Mouse (Mus musculus): Measurements from ENCODE around the gene Hemk1. TPM values are rescaled to one million over a fixed set of nuclear protein-coding genes. Genes with fewer than 3 reads are reported as not detected.

Hemk1 gene
- polyA plus RNA-seq, 1 experiment from 2014 or later: 10.9 TPM

- H3K27me3 ChIP-seq: peaks cover 17% of the 10 kb centered on the region
- ATAC-seq (replicated peaks; ENCODE audit: low FRiP score): no peak
- peak overlapping the region; percentile 91 for H3K4me2 ChIP-seq
- H3K36me3 ChIP-seq: no peaks in the 10 kb centered on the region
- H3K4me3 ChIP-seq (replicated peaks): peak overlapping the region; percentile 64
- H3K27ac ChIP-seq: no peak overlapping the region
- peaks cover 26% of the 10 kb centered on the region for H3K4me1 ChIP-seq
- H3K9me3 ChIP-seq (replicated peaks): no peaks in the 10 kb centered on the region
- 48% methylated on average over 12 of the region's 12 CpGs for WGBS
- H3K9ac ChIP-seq: peak overlapping the region; percentile 65
Observed at GRCm38 (mm10) chr9:107340911-107341645, 2.9 kb upstream of the Hemk1 start.

- Histone ChIP-seq H3K9ac (peak within 1 kb of the TSS; percentile 65), H3K4me2 (peak within 1 kb of the TSS; percentile 91), H3K4me3 (replicated peaks) (peak within 1 kb of the TSS; percentile 64), H3K36me3 (no peaks in the 10 kb centered on the region), H3K4me1 (peaks cover 26% of the 10 kb centered on the region), H3K9me3 (replicated peaks) (no peaks in the 10 kb centered on the region), H3K27ac (no peak within 1 kb of the TSS), H3K27me3 (peaks cover 17% of the 10 kb centered on the region)
- peak; percentile 94 for ATAC-seq (replicated peaks; ENCODE audit: low FRiP score)
- 1% methylated on average over 34 of the region's 34 CpGs for WGBS
Observed at GRCm38 (mm10) chr9:107340267-107340859, 2.2 kb upstream of the Hemk1 start, which contains the start of gene 6430571L13Rik. 6430571L13Rik (plus strand) TSS chr9:107340602.

GRCm38 (mm10) chr9:107336386-107336785 is 1.8 kb downstream of the Hemk1 start:
- no peak for ATAC-seq (replicated peaks; ENCODE audit: low FRiP score)
- Histone ChIP-seq H3K9me3 (replicated peaks) (no peaks in the 10 kb centered on the region), H3K4me1 (peaks cover 23% of the 10 kb centered on the region), H3K4me2 (no peak overlapping the region), H3K27me3 (peaks cover 6% of the 10 kb centered on the region), H3K9ac (no peak overlapping the region), H3K27ac (no peak overlapping the region), H3K36me3 (peaks cover 10% of the 10 kb centered on the region; the same call in 1 of the 2 replicates), H3K4me3 (replicated peaks) (no peak overlapping the region)
- WGBS: 86% methylated on average over 6 of the region's 6 CpGs

- Histone ChIP-seq H3K9ac (no peak overlapping the region), H3K36me3 (peaks cover 10% of the 10 kb centered on the region; the same call in 1 of the 2 replicates), H3K9me3 (replicated peaks) (no peaks in the 10 kb centered on the region), H3K27ac (no peak overlapping the region), H3K27me3 (peaks cover 1% of the 10 kb centered on the region; the same call in 1 of the 2 replicates), H3K4me3 (replicated peaks) (no peak overlapping the region), H3K4me1 (peaks cover 21% of the 10 kb centered on the region), H3K4me2 (no peak overlapping the region)
- 13% methylated on average over 5 of the region's 5 CpGs for WGBS
- ATAC-seq (replicated peaks; ENCODE audit: low FRiP score): no peak
Observed at GRCm38 (mm10) chr9:107335909-107336308, 2.2 kb downstream of the Hemk1 start.

- H3K36me3 ChIP-seq: peaks cover 10% of the 10 kb centered on the region; the same call in 1 of the 2 replicates
Observed at GRCm38 (mm10) chr9:107335046-107335445, 3.1 kb downstream of the Hemk1 start.

GRCm38 (mm10) chr9:107334356-107334755 is 3.8 kb downstream of the Hemk1 start:
- H3K27me3 ChIP-seq: no peaks in the 10 kb centered on the region
- ATAC-seq (replicated peaks; ENCODE audit: low FRiP score): no peak
- 82% methylated on average over 6 of the region's 6 CpGs for WGBS

More at GRCm38 (mm10) chr9:107335046-107335445, 3.1 kb downstream of the Hemk1 start:
- no peak for ATAC-seq (replicated peaks; ENCODE audit: low FRiP score)
- H3K27me3 ChIP-seq: no peaks in the 10 kb centered on the region
- H3K4me3 ChIP-seq (replicated peaks): no peak overlapping the region
- H3K27ac ChIP-seq: no peak overlapping the region
- WGBS: 93% methylated on average over 5 of the region's 5 CpGs
- no peaks in the 10 kb centered on the region for H3K9me3 ChIP-seq (replicated peaks)
- no peak overlapping the region for H3K9ac ChIP-seq
- no peak overlapping the region for H3K4me2 ChIP-seq
- peaks cover 15% of the 10 kb centered on the region for H3K4me1 ChIP-seq

GRCm38 (mm10) chr9:107333686-107334085 is 4.5 kb downstream of the Hemk1 start:
- no peak for ATAC-seq (replicated peaks; ENCODE audit: low FRiP score)
- H3K36me3 ChIP-seq: peaks cover 17% of the 10 kb centered on the region; the same call in 1 of the 2 replicates
- H3K9me3 ChIP-seq (replicated peaks): no peaks in the 10 kb centered on the region
- H3K4me2 ChIP-seq: no peak overlapping the region
- no peak overlapping the region for H3K4me3 ChIP-seq (replicated peaks)
- WGBS: 55% methylated on average over 2 of the region's 2 CpGs
- H3K9ac ChIP-seq: no peak overlapping the region
- no peaks in the 10 kb centered on the region for H3K27me3 ChIP-seq
- H3K27ac ChIP-seq: no peak overlapping the region
- peaks cover 9% of the 10 kb centered on the region for H3K4me1 ChIP-seq

More at GRCm38 (mm10) chr9:107334356-107334755, 3.8 kb downstream of the Hemk1 start:
- Histone ChIP-seq H3K4me3 (replicated peaks) (no peak overlapping the region), H3K4me2 (no peak overlapping the region), H3K4me1 (peaks cover 13% of the 10 kb centered on the region), H3K9ac (no peak overlapping the region), H3K36me3 (peaks cover 10% of the 10 kb centered on the region; the same call in 1 of the 2 replicates), H3K27ac (no peak overlapping the region), H3K9me3 (replicated peaks) (no peaks in the 10 kb centered on the region)

- ATAC-seq (replicated peaks; ENCODE audit: low FRiP score): no peak
Observed at GRCm38 (mm10) chr9:107330791-107331190, 7.4 kb downstream of the Hemk1 start.

GRCm38 (mm10) chr9:107327879-107328620 is 10.1 kb downstream of the Hemk1 start:
- no peak for ATAC-seq (replicated peaks; ENCODE audit: low FRiP score)
- Histone ChIP-seq H3K4me1 (peaks cover 17% of the 10 kb centered on the region), H3K27me3 (no peaks in the 10 kb centered on the region), H3K27ac (no peak overlapping the region), H3K4me3 (replicated peaks) (no peak overlapping the region), H3K9me3 (replicated peaks) (no peaks in the 10 kb centered on the region), H3K4me2 (no peak overlapping the region), H3K36me3 (peaks cover 27% of the 10 kb centered on the region; the same call in 1 of the 2 replicates), H3K9ac (no peak overlapping the region)
- WGBS: 89% methylated on average over 16 of the region's 16 CpGs

More at GRCm38 (mm10) chr9:107330791-107331190, 7.4 kb downstream of the Hemk1 start:
- H3K36me3 ChIP-seq: peaks cover 27% of the 10 kb centered on the region; the same call in 1 of the 2 replicates
- H3K27me3 ChIP-seq: no peaks in the 10 kb centered on the region
- no peaks in the 10 kb centered on the region for H3K9me3 ChIP-seq (replicated peaks)
- H3K9ac ChIP-seq: no peak overlapping the region
- H3K27ac ChIP-seq: no peak overlapping the region
- no peak overlapping the region for H3K4me2 ChIP-seq
- no peak overlapping the region for H3K4me3 ChIP-seq (replicated peaks)
- WGBS: 78% methylated on average over 6 of the region's 6 CpGs
- peaks cover 4% of the 10 kb centered on the region; the same call in 1 of the 2 replicates for H3K4me1 ChIP-seq

GRCm38 (mm10) chr9:107325904-107326303 is 12.2 kb downstream of the Hemk1 start:
- H3K4me2 ChIP-seq: no peak overlapping the region
- H3K9me3 ChIP-seq (replicated peaks): no peaks in the 10 kb centered on the region
- no peaks in the 10 kb centered on the region for H3K27me3 ChIP-seq
- no peak overlapping the region for H3K4me3 ChIP-seq (replicated peaks)
- no peak overlapping the region for H3K9ac ChIP-seq
- H3K4me1 ChIP-seq: peaks cover 21% of the 10 kb centered on the region
- no peak for ATAC-seq (replicated peaks; ENCODE audit: low FRiP score)
- peaks cover 18% of the 10 kb centered on the region; the same call in 1 of the 2 replicates for H3K36me3 ChIP-seq
- WGBS: 78% methylated on average over 7 of the region's 7 CpGs
- H3K27ac ChIP-seq: no peak overlapping the region

- Histone ChIP-seq H3K27me3 (no peaks in the 10 kb centered on the region), H3K27ac (peak overlapping the region; percentile 41; the same call in 1 of the 2 replicates), H3K4me2 (no peak overlapping the region), H3K4me3 (replicated peaks) (no peak overlapping the region), H3K4me1 (peaks cover 21% of the 10 kb centered on the region), H3K9me3 (replicated peaks) (no peaks in the 10 kb centered on the region), H3K9ac (no peak overlapping the region), H3K36me3 (peaks cover 18% of the 10 kb centered on the region; the same call in 1 of the 2 replicates)
- peak; percentile 63; the same call in 1 of the 2 replicates for ATAC-seq (replicated peaks; ENCODE audit: low FRiP score)
- 45% methylated on average over 4 of the region's 4 CpGs for WGBS
Observed at GRCm38 (mm10) chr9:107324799-107325561, 13.2 kb downstream of the Hemk1 start.

Data from kidney, embryonic 15.5 days (tissue).